Mouse (Mus musculus) heart, adult 2 months (tissue): ENCODE measurements at regions not wholly inside any gene's neighbourhood (a gene's known extent, or its start where the extent isn't known, plus 50 kb on each side); places are given as distances from the start of the nearest gene placed in this dataset.

Experiments
- CTCF ChIP-seq: fragments of 200-600 bp; IDR thresholded peaks from 2 replicates; pipeline ENCODE4 v1.8.1; 2022; ENCODE audit warnings: antibody characterized with exemption, mild to moderate bottlenecking, moderate library complexity
- EP300 ChIP-seq: fragments of 200-500 bp; IDR thresholded peaks from 2 replicates; pipeline ENCODE4 v1.6.1; 2011; ENCODE audit warnings: low read depth, low read length, control low read depth; ENCODE audit not compliant: insufficient read depth
- POLR2A ChIP-seq: fragments of 200-500 bp; IDR thresholded peaks from 2 replicates; pipeline ENCODE4 v1.6.1; 2011; ENCODE audit warnings: mild to moderate bottlenecking, low read depth, low read length, control low read depth; ENCODE audit not compliant: insufficient read depth

- TF ChIP-seq CTCF (no peak), POLR2A (no peak), EP300 (no peak)
Measured at GRCm38 (mm10) chr8:18115333-18116044, 862.6 kb downstream of the Defb40 start.
